Mouse (Mus musculus) limb, embryonic 11.5 days (tissue): ENCODE results near the gene Bud31. TPM values are rescaled to one million over a fixed set of nuclear protein-coding genes. Genes with fewer than 3 reads are reported as not detected.
"Not testable (repeated sequence)": the region's sequence is repeated elsewhere in the genome, so short reads cannot be mapped to it uniquely, and the experiment has no call there.

Experiments used
- ATAC-seq: fragments of 200-750 bp; cut with Nextera tagmentation; 2 replicates; pipeline ENCODE4 v1.8.0; 2017; ENCODE audit warnings: low read depth; ENCODE audit not compliant: insufficient number of reproducible peaks, low FRiP score, low TSS enrichment
- DNase-seq: peaks from one replicate; pipeline ENCODE4 v3.0.0-alpha.2; 2015; ENCODE audit warnings: low spot score
- H3K27ac ChIP-seq: fragments of 300-500 bp; sonication (generic); replicated peaks from 2 replicates; pipeline ENCODE4 v1.5.1; 2014; ENCODE audit warnings: low read depth, mild to moderate bottlenecking, low read length
- H3K27me3 ChIP-seq: fragments of 300-500 bp; sonication (generic); 2 replicates; pipeline ENCODE4 v1.6.1; 2014; ENCODE audit warnings: mild to moderate bottlenecking, low read length, mixed read lengths; ENCODE audit not compliant: control insufficient read depth, insufficient read depth
- H3K36me3 ChIP-seq: fragments of 300-500 bp; sonication (generic); 2 replicates; pipeline ENCODE4 v1.6.1; 2014; ENCODE audit warnings: mild to moderate bottlenecking, low read length, moderate library complexity, mixed read lengths; ENCODE audit not compliant: control insufficient read depth, insufficient read depth
- H3K4me1 ChIP-seq: fragments of 300-500 bp; sonication (generic); 2 replicates; pipeline ENCODE4 v1.6.1; 2014; ENCODE audit warnings: low read length, mixed read lengths; ENCODE audit not compliant: control insufficient read depth, insufficient read depth
- H3K4me2 ChIP-seq: fragments of 300-500 bp; sonication (generic); 2 replicates; pipeline ENCODE4 v1.6.1; 2014; ENCODE audit warnings: low read depth, mild to moderate bottlenecking, moderate library complexity; ENCODE audit not compliant: severe bottlenecking
- H3K4me3 ChIP-seq: fragments of 300-500 bp; sonication (generic); 2 replicates; pipeline ENCODE4 v1.5.1; 2014; ENCODE audit warnings: low read depth, low read length
- H3K9ac ChIP-seq: fragments of 300-500 bp; sonication (generic); 2 replicates; pipeline ENCODE4 v1.6.1; 2014; ENCODE audit warnings: mild to moderate bottlenecking, low read length
- H3K9me3 ChIP-seq: fragments of 300-500 bp; sonication (generic); 2 replicates; pipeline ENCODE4 v1.6.1; 2016; ENCODE audit warnings: low read length; ENCODE audit not compliant: control insufficient read depth
- WGBS: fragments of 180-500 bp; shearing (Covaris S2); extraction: QIAGEN DNeasy Blood & Tissue Kit; methylation state at CpG from one replicate; pipeline ENCODE4 v1.1.7; 2014; 5-methylcytosine and 5-hydroxymethylcytosine counted together
- polyA plus RNA-seq: library from polyadenylated mRNA; unstranded; fragments of >200 nt; fragmentation: Nextera tagmentation; extraction: Ambion mirVana; gene quantifications from 2 replicates; pipeline ENCODE4 v1.2.1, GENCODE M21; 2014

Bud31 gene
- 286 and 287 TPM in 2 replicates for polyA plus RNA-seq

GRCm38 (mm10) chr5:145139571-145140519 lies at the start of gene Bud31, which contains the start of gene Pdap1:
Gene Bud31, plus strand, starts transcription at chr5:145140362.
Gene Pdap1, minus strand, starts transcription at chr5:145140238.
- under 1% methylated on average over 84 of the region's 84 CpGs for WGBS
- Histone ChIP-seq H3K27me3 (no peaks in the 10 kb centered on the region), H3K4me3 (peak within 1 kb of the TSS; percentile 97), H3K27ac (peak within 1 kb of the TSS; percentile 26), H3K36me3 (peaks cover 10% of the 10 kb centered on the region), H3K9ac (peak within 1 kb of the TSS; percentile 91), H3K4me2 (peak within 1 kb of the TSS; percentile 63), H3K9me3 (no peaks in the 10 kb centered on the region), H3K4me1 (0 out of 2 replicates have a peak, but pooled peaks cover 4% of the 10 kb centered on the region)
- peak; percentile 93 for ATAC-seq
- peak; percentile 96 for DNase-seq

- H3K36me3 ChIP-seq, result peaks cover 34% of the 10 kb centered on the region
- H3K4me2 ChIP-seq, result no peak overlapping the region
- ATAC-seq (no peak), DNase-seq (no peak)
- H3K4me3 ChIP-seq, result no peak overlapping the region
- H3K27ac ChIP-seq, result no peak overlapping the region
- WGBS, result 89% methylated on average over 4 of the region's 4 CpGs
- H3K4me1 ChIP-seq, result no peaks in the 10 kb centered on the region
- H3K9ac ChIP-seq, result no peak overlapping the region
- H3K27me3 ChIP-seq, result no peaks in the 10 kb centered on the region
- H3K9me3 ChIP-seq, result no peaks in the 10 kb centered on the region
Observed at GRCm38 (mm10) chr5:145096195-145096594, 44.0 kb upstream of the Bud31 start.

GRCm38 (mm10) chr5:145098340-145098821 lies 41.8 kb upstream of the Bud31 start:
- no peak overlapping the region for H3K9ac ChIP-seq
- no peak overlapping the region for H3K27ac ChIP-seq
- peaks cover 33% of the 10 kb centered on the region for H3K36me3 ChIP-seq
- no peaks in the 10 kb centered on the region for H3K27me3 ChIP-seq
- no peaks in the 10 kb centered on the region for H3K4me1 ChIP-seq
- WGBS, result 95% methylated on average over 10 of the region's 10 CpGs
- DNase-seq (no peak), ATAC-seq (no peak)
- no peak overlapping the region for H3K4me3 ChIP-seq
- H3K9me3 ChIP-seq, result no peaks in the 10 kb centered on the region
- no peak overlapping the region for H3K4me2 ChIP-seq

GRCm38 (mm10) chr5:145100960-145101359 lies 39.2 kb upstream of the Bud31 start:
- no peak overlapping the region for H3K4me2 ChIP-seq
- H3K4me1 ChIP-seq, result no peaks in the 10 kb centered on the region
- H3K9me3 ChIP-seq, result no peaks in the 10 kb centered on the region
- H3K36me3 ChIP-seq, result peaks cover 34% of the 10 kb centered on the region
- H3K27me3 ChIP-seq, result no peaks in the 10 kb centered on the region
- no peak overlapping the region for H3K9ac ChIP-seq
- 95% methylated on average over 9 of the region's 9 CpGs for WGBS
- ATAC-seq (no peak), DNase-seq (no peak)
- no peak overlapping the region for H3K4me3 ChIP-seq
- H3K27ac ChIP-seq, result no peak overlapping the region

GRCm38 (mm10) chr5:145101451-145101850 lies 38.7 kb upstream of the Bud31 start:
- not testable (repeated sequence) for H3K4me2 ChIP-seq, H3K27me3 ChIP-seq, DNase-seq, H3K27ac ChIP-seq, H3K4me3 ChIP-seq, H3K4me1 ChIP-seq, H3K9ac ChIP-seq, ATAC-seq, H3K9me3 ChIP-seq
- peaks cover 32% of the 10 kb centered on the region for H3K36me3 ChIP-seq
- WGBS, result 97% methylated on average over 11 of the region's 11 CpGs

GRCm38 (mm10) chr5:145102706-145103105 lies 37.5 kb upstream of the Bud31 start:
- no peak overlapping the region for H3K4me3 ChIP-seq
- H3K9me3 ChIP-seq, result no peaks in the 10 kb centered on the region
- H3K4me1 ChIP-seq, result no peaks in the 10 kb centered on the region
- H3K27ac ChIP-seq, result no peak overlapping the region
- H3K9ac ChIP-seq, result no peak overlapping the region
- H3K4me2 ChIP-seq, result no peak overlapping the region
- ATAC-seq (no peak), DNase-seq (no peak)
- H3K27me3 ChIP-seq, result no peaks in the 10 kb centered on the region
- 89% methylated on average over 4 of the region's 4 CpGs for WGBS
- peaks cover 34% of the 10 kb centered on the region for H3K36me3 ChIP-seq

- no peak overlapping the region for H3K4me2 ChIP-seq
- WGBS, result 95% methylated on average over 9 of the region's 9 CpGs
- DNase-seq, result no peak
- no peak overlapping the region for H3K9ac ChIP-seq
- ATAC-seq, result no peak
- no peak overlapping the region for H3K27ac ChIP-seq
- H3K27me3 ChIP-seq, result no peaks in the 10 kb centered on the region
- H3K4me1 ChIP-seq, result no peaks in the 10 kb centered on the region
- H3K4me3 ChIP-seq, result no peak overlapping the region
- H3K9me3 ChIP-seq, result no peaks in the 10 kb centered on the region
- peaks cover 35% of the 10 kb centered on the region for H3K36me3 ChIP-seq
Observed at GRCm38 (mm10) chr5:145104328-145104727, 35.8 kb upstream of the Bud31 start.

- Histone ChIP-seq H3K27me3 (no peaks in the 10 kb centered on the region), H3K4me3 (no peak overlapping the region), H3K4me2 (no peak overlapping the region), H3K36me3 (peaks cover 28% of the 10 kb centered on the region), H3K9me3 (no peaks in the 10 kb centered on the region), H3K4me1 (no peaks in the 10 kb centered on the region), H3K9ac (no peak overlapping the region), H3K27ac (no peak overlapping the region)
- no peak for DNase-seq
- 91% methylated on average over 9 of the region's 9 CpGs for WGBS
- ATAC-seq, result no peak
Observed at GRCm38 (mm10) chr5:145105694-145106275, 34.4 kb upstream of the Bud31 start.
